In the genomic region with DNA sequence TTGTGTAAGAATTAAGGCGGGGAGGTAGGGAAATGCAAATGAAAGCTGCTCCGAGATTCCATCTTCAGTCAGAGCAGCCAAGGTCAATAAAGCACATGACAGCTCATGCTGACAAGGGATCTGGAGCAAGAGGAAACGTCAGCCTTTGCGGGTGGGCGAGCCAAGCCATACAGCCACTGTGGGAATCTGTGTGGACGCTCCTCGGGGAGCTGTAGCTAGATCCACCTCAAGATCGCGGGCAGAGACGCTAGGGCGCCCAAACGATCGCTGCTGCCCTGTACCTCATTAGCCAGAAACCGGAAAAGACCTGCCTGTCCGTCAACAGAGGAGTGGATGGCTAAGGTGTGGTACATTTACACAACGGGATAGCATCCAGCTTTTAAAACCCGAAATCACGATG, we compare ENCODE assay signal across 8 mouse cellular contexts. TPM values are rescaled to one million over a fixed set of nuclear protein-coding genes. Genes with fewer than 3 reads are reported as not detected.
A peak's percentile ranks its signal among the peaks of the same experiment; 100 is the strongest.
DNase-seq lines count a peak whose midpoint lies in the region; ATAC-seq lines count a peak whose summit lies in the region.

No protein-coding gene starts in this region.

- WGBS in limb, embryonic 13.5 days, result 4% methylated on average over 18 of the region's 18 CpGs

- no peak for ATAC-seq in limb, embryonic 13.5 days (ENCODE audit: low FRiP score, low read depth)

- peaks cover 58% of the 10 kb centered on the region for H3K27me3 ChIP-seq in limb, embryonic 13.5 days

- peak overlapping the region; percentile 43; the same call in 1 of the 2 replicates for H3K9ac ChIP-seq in limb, embryonic 13.5 days

- H3K9me3 ChIP-seq in limb, embryonic 13.5 days, result no peaks in the 10 kb centered on the region

- peak; percentile 39 to 48 for DNase-seq in cerebellum, postnatal 25 days
- DNase-seq in cerebellum, postnatal 4 days (ENCODE audit: low spot score in 2 of 2), result no peak
- DNase-seq in embryo, embryonic 10 days (ENCODE audit: low spot score), result peak; percentile 37
- peak; percentile 20 for DNase-seq in heart, postnatal 4 days
- peak; percentile 50 for DNase-seq in retina, postnatal 1 day
- no peak for DNase-seq in ovary, postnatal 36 days (ENCODE audit: low spot score)
- DNase-seq in layer of hippocampus, postnatal 25 days (ENCODE audit: extremely low spot score in 1 of 2, low spot score in 1 of 2), result no peak

- H3K27ac ChIP-seq in limb, embryonic 13.5 days, result no peak overlapping the region

- peaks cover 37% of the 10 kb centered on the region for H3K4me1 ChIP-seq in limb, embryonic 13.5 days

- no peaks in the 10 kb centered on the region for H3K36me3 ChIP-seq in limb, embryonic 13.5 days

- H3K4me3 ChIP-seq in limb, embryonic 13.5 days, result peak overlapping the region; percentile 30

- peak overlapping the region; percentile 62 for H3K4me2 ChIP-seq in limb, embryonic 13.5 days (replicated peaks)

RNA-seq across cellular contexts. Expression of gene Abcc4, which starts 7.4 kb away (rescaled TPM):
- total RNA-seq in heart, postnatal 4 days (2021), result 1 to 10 TPM; 2.9 to 3.1 TPM
- polyA plus RNA-seq in limb, embryonic 13.5 days (2015; fragmentation: Nextera tagmentation; extraction: Ambion mirVana), result 1.3 and 1.4 TPM in 2 replicates
- 1 to 10 TPM; 7.7 to 9.2 TPM for total RNA-seq in layer of hippocampus, postnatal 25 days (2021)

Comparison
In these comparisons a context has a peak if more than half of its experiments do, and no peak if none do; other contexts are left out.
1. DNase-seq: peak in cerebellum, postnatal 25 days (2 of 2), embryo, embryonic 10 days (single experiment), heart, postnatal 4 days (single experiment) and retina, postnatal 1 day (single experiment); none in cerebellum, postnatal 4 days (0 of 2), ovary, postnatal 36 days (single experiment) and layer of hippocampus, postnatal 25 days (0 of 2).